Mouse (Mus musculus) forebrain, embryonic 12.5 days (tissue): Measurements from ENCODE around the gene Cyp21a1. TPM values are rescaled to one million over a fixed set of nuclear protein-coding genes. Genes with fewer than 3 reads are reported as not detected.
"Not testable (repeated sequence)": the region's sequence is repeated elsewhere in the genome, so short reads cannot be mapped to it uniquely, and the experiment has no call there.

ENCODE experiments used
- ATAC-seq: fragments of 200-750 bp; cut with Nextera tagmentation; 2 replicates; pipeline ENCODE4 v1.8.0; 2017; ENCODE audit warnings: moderate TSS enrichment; ENCODE audit not compliant: low FRiP score
- H3K27ac ChIP-seq: fragments of 300-500 bp; sonication (generic); 2 replicates; pipeline ENCODE4 v1.5.1; 2016; ENCODE audit warnings: mild to moderate bottlenecking
- H3K27me3 ChIP-seq: fragments of 300-500 bp; sonication (generic); 2 replicates; pipeline ENCODE4 v1.6.1; 2016; ENCODE audit warnings: mild to moderate bottlenecking
- H3K36me3 ChIP-seq: fragments of 300-500 bp; sonication (generic); replicated peaks from 2 replicates; pipeline ENCODE4 v1.6.1; 2016; ENCODE audit warnings: mild to moderate bottlenecking
- H3K4me1 ChIP-seq: fragments of 300-500 bp; sonication (generic); 2 replicates; pipeline ENCODE4 v1.6.1; 2016
- H3K4me2 ChIP-seq: fragments of 300-500 bp; sonication (generic); 2 replicates; pipeline ENCODE4 v1.6.1; 2016; ENCODE audit warnings: mild to moderate bottlenecking, moderate library complexity
- H3K4me3 ChIP-seq: fragments of 300-500 bp; sonication (generic); replicated peaks from 2 replicates; pipeline ENCODE4 v1.5.1; 2016; ENCODE audit warnings: mild to moderate bottlenecking
- H3K9ac ChIP-seq: fragments of 300-500 bp; sonication (generic); 2 replicates; pipeline ENCODE4 v1.6.1; 2016; ENCODE audit warnings: mild to moderate bottlenecking
- H3K9me3 ChIP-seq: fragments of 300-500 bp; sonication (generic); 2 replicates; pipeline ENCODE4 v1.6.1; 2016
- WGBS: fragments of 180-500 bp; shearing (Covaris S2); methylation state at CpG from one replicate; pipeline ENCODE4 v1.1.7; 2016; 5-methylcytosine and 5-hydroxymethylcytosine counted together
- polyA plus RNA-seq: library from polyadenylated mRNA; unstranded; fragments of >200 nt; fragmentation: Nextera tagmentation; extraction: Ambion mirVana; gene quantifications from 2 replicates; pipeline ENCODE4 v1.2.1, GENCODE M21; 2016

Cyp21a1 gene
- polyA plus RNA-seq, 1 experiment from 2014 or later, result not detected

DNA sequence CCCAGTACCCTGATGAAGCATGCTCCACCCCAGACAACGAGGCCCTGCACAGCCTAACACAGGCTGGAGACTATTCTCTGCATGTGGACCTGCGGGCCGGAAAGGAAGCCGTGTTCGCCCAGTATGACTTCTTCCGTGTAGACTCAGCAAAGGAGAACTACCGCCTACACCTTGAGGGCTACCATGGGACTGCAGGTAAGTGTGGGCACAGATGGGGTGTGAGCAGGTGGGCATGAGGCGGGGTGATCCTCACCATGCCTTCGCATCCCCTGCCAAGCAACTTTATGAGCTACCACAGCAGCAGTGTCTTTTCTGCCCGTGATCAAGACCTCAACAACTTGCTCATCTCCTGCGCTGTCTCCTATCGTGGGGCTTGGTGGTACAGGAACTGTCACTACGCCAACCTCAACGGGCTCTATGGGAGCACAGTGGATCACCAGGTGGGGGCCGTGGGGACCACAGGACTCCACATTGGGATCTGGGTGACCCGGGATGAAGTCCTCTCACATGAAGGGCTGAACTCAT lies 3.5 kb downstream of the Cyp21a1 start:
- H3K9me3 ChIP-seq, H3K36me3 ChIP-seq, H3K27me3 ChIP-seq, H3K9ac ChIP-seq, ATAC-seq, H3K4me2 ChIP-seq, H3K4me3 ChIP-seq, H3K27ac ChIP-seq, H3K4me1 ChIP-seq: not testable (repeated sequence)
- 92% methylated on average over 16 of the region's 16 CpGs for WGBS

DNA sequence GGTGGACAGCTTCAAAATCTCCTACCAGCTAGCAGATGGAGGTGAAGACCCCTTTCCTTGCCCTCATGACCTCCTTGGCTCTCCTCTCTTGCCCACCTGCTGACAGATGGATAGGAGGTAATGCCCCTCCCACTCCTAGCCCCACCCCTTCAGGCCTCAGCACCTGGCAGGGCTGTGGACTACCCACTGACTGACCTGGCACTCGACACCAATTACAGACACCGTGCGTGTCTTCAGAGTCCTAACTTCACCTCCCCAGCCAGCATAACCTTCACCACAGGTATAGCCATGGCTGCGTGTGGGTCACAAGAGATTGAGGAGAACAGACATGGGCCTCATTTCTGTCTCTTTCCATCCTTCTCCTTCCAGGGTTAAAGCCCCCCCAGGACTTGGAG lies 4.8 kb downstream of the Cyp21a1 start:
- Histone ChIP-seq H3K27me3 (no peaks in the 10 kb centered on the region), H3K9ac (no peak overlapping the region), H3K4me2 (no peak overlapping the region), H3K4me1 (no peaks in the 10 kb centered on the region), H3K4me3 (no peak overlapping the region), H3K9me3 (no peaks in the 10 kb centered on the region), H3K27ac (no peak overlapping the region), H3K36me3 (no peaks in the 10 kb centered on the region)
- ATAC-seq, result no peak
- WGBS, result 89% methylated on average over 4 of the region's 4 CpGs

DNA sequence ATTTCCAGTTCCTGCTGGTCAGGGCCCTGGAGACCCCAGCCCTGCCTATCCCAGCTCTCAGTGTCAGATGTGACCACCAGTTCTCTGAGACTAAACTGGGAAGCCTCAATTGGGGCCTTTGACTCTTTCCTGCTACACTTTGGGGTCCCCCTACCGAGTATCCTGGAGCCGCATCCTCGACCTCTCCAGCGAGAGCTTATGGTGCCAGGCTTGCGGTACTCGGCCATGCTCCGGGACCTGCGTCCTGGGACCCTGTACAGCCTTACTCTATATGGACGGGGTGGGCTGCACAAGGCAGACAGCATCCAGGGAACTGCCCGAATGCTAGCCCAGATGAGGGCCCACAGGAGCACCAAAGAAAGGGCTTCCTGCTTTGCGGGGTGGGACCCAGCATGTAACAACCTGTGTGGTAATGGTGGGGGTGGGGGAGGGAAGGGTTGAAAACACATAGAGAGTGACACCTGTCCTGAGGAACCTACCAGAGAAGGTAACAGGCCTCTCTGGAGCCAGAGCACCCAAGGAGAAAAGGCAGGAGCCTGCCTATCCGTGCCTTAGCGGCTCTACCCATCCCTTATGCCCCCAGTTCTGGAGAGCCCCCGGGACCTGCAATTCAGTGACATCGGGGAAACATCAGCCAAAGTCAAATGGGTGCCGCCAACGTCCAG lies 5.4 kb downstream of the Cyp21a1 start:
- Histone ChIP-seq H3K36me3 (no peaks in the 10 kb centered on the region), H3K4me3 (no peak overlapping the region), H3K27me3 (no peaks in the 10 kb centered on the region), H3K4me2 (no peak overlapping the region), H3K4me1 (no peaks in the 10 kb centered on the region), H3K27ac (no peak overlapping the region), H3K9ac (no peak overlapping the region), H3K9me3 (no peaks in the 10 kb centered on the region)
- no peak for ATAC-seq
- 91% methylated on average over 15 of the region's 17 CpGs for WGBS

DNA sequence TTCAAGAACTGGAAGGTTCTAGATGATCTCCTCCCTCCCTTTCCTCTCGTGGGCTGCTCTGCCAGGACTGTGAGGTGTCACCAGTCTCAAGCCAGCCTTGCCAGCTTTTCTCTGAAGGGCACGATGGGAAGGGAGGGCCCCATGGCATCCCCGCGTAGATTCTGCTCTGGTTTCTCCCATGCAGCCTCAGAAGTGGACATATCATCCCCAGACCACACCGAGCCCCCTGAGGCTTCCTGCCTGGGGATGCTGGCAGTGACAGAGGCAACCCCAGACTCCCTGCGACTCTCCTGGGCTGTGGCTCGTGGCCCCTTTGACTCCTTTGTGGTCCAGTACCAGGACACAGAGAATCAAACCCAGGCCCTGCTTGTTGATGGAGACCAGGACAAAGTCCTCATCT lies 6.3 kb downstream of the Cyp21a1 start:
- WGBS, result 91% methylated on average over 6 of the region's 7 CpGs

DNA sequence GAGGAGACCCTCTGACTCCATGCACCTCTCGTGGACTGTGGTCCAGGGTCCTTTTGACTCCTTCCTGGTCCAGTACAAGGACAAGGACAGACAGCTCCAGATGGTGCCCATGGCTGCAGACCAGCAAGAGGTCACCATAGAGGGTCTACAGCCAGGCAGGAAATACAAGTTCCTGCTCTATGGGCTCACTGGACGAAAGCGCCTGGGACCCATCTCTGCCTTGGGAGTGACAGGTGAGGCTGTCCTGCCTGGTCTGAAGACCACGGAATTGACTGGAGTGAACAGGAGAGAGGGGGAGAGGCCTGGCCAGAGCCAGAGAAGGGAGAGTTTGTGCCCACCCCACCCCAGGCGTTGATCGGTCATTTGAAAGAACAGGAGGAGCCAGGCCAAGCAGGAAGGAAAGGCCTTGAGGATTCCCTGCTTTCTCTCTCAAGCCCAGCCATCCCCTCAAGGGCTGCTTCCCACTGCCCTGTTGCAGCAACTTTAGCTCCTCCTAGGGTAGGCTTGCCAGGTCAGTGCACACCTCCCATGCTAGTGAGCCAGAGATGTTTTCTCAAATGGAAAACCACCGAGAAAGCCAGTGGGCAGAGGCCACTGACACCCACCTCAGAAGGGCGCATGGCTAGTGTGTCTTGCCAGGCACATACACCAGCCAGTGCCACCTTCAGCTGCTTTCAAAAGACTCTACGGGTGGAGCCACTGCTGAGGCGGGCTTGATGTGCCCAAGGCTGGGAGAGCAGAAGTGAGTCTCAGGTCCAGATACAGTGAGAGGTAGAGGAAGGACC lies 7.0 kb downstream of the Cyp21a1 start:
- not testable (repeated sequence) for ATAC-seq, H3K4me1 ChIP-seq, H3K9ac ChIP-seq, H3K4me3 ChIP-seq, H3K9me3 ChIP-seq, H3K27ac ChIP-seq, H3K27me3 ChIP-seq, H3K36me3 ChIP-seq, H3K4me2 ChIP-seq
- WGBS, result 90% methylated on average over 10 of the region's 10 CpGs

More for the DNA sequence above, 6.3 kb downstream of the Cyp21a1 start:
- not testable (repeated sequence) for ATAC-seq, H3K4me1 ChIP-seq, H3K9me3 ChIP-seq, H3K27me3 ChIP-seq, H3K9ac ChIP-seq, H3K27ac ChIP-seq, H3K4me2 ChIP-seq, H3K4me3 ChIP-seq, H3K36me3 ChIP-seq

DNA sequence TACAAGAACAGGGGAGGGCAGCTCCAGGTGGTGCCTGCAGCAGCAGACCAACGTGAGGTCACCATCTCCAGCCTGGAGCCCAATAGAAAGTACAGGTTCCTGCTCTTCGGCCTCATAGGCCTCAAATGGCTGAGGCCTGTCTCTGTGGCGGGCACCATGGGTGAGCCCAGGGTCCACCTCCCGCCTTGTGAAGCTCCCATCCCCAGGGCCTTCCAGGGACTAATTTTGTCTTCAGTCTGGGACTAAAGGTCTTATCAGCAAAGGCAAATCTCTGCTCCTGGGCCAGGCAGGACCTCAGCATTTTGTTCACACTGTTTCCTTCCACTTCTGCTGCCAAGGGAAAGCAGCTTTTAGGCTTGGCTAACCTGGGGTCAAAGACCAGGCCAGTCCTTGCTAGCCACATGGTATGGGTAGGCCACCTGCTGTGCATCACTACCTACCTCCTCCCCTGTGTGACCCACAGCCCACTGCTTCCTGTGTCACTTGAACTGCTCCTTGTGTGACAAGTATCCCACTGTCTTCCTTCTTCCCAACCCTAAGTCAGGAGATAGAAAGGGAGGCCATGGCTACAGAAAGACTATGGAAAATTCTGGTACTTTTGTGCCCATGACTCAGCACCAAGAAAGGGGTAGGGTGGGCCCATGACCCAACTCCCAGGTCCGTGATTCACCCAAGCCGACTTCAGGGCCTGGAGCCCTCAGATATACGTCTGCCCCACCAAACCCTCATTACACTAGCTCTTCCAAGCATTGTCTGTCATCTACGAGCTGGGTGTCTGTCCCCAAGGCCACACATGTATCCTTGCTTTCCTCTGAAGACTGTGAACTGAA lies 7.8 kb downstream of the Cyp21a1 start:
- Histone ChIP-seq H3K9ac (no peak overlapping the region), H3K9me3 (peaks cover 3% of the 10 kb centered on the region; the same call in 1 of the 2 replicates), H3K4me3 (no peak overlapping the region), H3K4me2 (no peak overlapping the region), H3K36me3 (no peaks in the 10 kb centered on the region), H3K4me1 (no peaks in the 10 kb centered on the region), H3K27ac (no peak overlapping the region), H3K27me3 (no peaks in the 10 kb centered on the region)
- ATAC-seq, result no peak
- WGBS, result 85% methylated on average over 8 of the region's 8 CpGs

DNA sequence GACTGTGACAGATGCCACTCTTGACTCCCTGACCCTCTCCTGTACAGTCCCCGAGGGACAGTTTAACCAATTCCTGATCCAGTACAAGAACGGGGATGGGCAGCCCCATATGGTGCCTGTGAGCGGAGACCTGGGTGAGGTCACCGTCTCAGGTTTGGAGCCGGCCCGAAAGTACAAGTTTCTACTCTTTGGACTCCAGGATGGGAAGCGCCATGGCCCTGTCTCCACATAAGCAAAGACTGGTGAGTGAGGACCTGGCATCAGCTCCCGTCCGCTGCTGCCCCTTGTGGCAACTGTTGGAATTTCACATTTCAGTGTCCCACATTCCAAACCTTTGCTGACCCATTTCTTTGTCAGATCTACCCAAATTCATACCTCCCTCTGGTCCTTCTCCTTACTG lies 8.7 kb downstream of the Cyp21a1 start:
- Histone ChIP-seq H3K36me3 (no peaks in the 10 kb centered on the region), H3K9me3 (peaks cover 3% of the 10 kb centered on the region; the same call in 1 of the 2 replicates), H3K4me1 (no peaks in the 10 kb centered on the region), H3K4me3 (no peak overlapping the region), H3K27me3 (no peaks in the 10 kb centered on the region), H3K9ac (no peak overlapping the region), H3K27ac (no peak overlapping the region), H3K4me2 (no peak overlapping the region)
- ATAC-seq, result no peak
- 65% methylated on average over 9 of the region's 9 CpGs for WGBS

DNA sequence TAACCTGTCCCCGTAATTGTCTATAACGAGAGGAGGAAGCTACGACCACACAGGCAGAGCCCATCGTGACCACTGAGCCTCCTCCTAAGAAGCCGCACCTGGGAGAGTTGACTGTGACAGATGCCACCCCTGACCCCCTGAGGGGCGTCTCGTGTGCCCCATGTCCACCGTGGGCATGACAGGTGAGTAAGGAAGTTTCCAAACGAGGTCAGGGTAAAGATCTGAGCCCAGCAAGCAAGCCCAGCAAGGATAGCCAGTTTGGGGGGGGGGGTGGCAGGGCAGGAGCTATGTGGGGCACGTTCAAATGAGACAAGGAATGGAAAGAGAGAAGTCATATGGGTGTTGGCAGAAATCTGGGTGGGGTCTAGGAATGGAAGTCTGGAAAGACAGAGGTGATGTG lies 9.3 kb downstream of the Cyp21a1 start:
- H3K27ac ChIP-seq, result no peak overlapping the region
- no peak overlapping the region for H3K4me3 ChIP-seq
- H3K36me3 ChIP-seq, result no peaks in the 10 kb centered on the region
- no peak for ATAC-seq
- no peak overlapping the region for H3K4me2 ChIP-seq
- no peak overlapping the region for H3K9ac ChIP-seq
- H3K4me1 ChIP-seq, result no peaks in the 10 kb centered on the region
- WGBS, result 86% methylated on average over 10 of the region's 10 CpGs
- peaks cover 3% of the 10 kb centered on the region; the same call in 1 of the 2 replicates for H3K9me3 ChIP-seq
- no peaks in the 10 kb centered on the region for H3K27me3 ChIP-seq

DNA sequence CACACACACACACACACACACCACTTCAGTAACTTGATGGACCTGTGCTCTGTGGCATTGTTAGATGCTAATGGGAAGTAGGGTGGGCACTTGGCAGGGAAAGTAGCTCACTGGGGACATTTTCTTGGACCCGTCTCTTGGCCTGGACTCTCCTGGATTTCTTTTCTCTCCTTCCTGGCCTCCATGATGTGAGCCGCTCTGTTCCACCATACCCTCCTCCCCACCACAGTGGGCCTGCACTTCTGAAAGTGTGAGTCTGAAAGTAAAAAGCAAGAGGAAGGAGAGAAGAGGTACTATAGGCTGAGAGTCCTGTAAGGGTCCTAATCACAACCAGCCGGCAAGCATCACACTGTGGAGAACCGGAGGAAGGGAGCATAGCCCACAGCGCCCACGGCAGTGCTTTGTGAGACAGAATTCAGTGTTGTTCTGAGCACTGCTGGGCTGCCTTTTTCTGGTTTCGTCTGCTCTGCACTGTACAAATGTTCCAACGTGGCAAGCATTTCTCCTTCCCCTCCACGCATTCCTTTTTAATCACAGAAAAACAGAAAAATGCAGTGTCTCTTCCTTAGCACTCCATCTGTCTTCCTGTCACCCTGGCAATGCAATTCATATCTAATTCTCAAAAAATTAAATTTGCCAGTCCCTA lies 26.6 kb downstream of the Cyp21a1 start:
- no peaks in the 10 kb centered on the region for H3K27me3 ChIP-seq
- H3K27ac ChIP-seq, result no peak overlapping the region
- no peak overlapping the region for H3K4me2 ChIP-seq
- no peaks in the 10 kb centered on the region for H3K36me3 ChIP-seq
- no peak overlapping the region for H3K9ac ChIP-seq
- ATAC-seq, result no peak
- no peak overlapping the region for H3K4me3 ChIP-seq
- no peaks in the 10 kb centered on the region for H3K4me1 ChIP-seq
- WGBS, result 79% methylated on average over 9 of the region's 9 CpGs
- peaks cover 21% of the 10 kb centered on the region for H3K9me3 ChIP-seq

DNA sequence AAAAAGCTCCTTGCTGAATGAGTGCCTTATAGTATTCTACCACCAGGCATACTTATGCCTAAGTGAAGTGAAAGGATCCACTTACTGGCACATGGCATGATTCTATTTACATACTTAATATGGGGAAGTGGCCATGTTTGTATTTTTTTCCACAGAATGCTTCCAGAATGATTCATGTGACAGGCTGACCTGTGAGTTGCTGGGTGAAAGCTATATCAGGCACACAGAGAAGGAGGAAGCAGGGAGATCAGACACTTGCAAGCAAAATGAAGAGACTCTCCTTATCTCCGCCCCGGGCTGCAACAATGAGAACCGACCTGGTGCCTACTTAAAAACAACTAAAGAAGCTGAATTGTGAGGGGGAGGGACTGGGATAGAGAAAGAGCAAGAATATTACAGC lies 42.9 kb downstream of the Cyp21a1 start:
- Histone ChIP-seq H3K4me1 (no peaks in the 10 kb centered on the region), H3K27ac (no peak overlapping the region), H3K9ac (no peak overlapping the region), H3K27me3 (no peaks in the 10 kb centered on the region), H3K9me3 (no peaks in the 10 kb centered on the region), H3K4me2 (no peak overlapping the region), H3K4me3 (no peak overlapping the region), H3K36me3 (no peaks in the 10 kb centered on the region)
- no peak for ATAC-seq
- WGBS, result 82% methylated on average over 3 of the region's 3 CpGs
